Mouse (Mus musculus): ENCODE data around the gene Mad1l1. TPM values are rescaled to one million over a fixed set of nuclear protein-coding genes. Genes with fewer than 3 reads are reported as not detected.

Gene Mad1l1
- polyA plus RNA-seq, 2 experiments: 31.8 to 38.2 TPM

DNA sequence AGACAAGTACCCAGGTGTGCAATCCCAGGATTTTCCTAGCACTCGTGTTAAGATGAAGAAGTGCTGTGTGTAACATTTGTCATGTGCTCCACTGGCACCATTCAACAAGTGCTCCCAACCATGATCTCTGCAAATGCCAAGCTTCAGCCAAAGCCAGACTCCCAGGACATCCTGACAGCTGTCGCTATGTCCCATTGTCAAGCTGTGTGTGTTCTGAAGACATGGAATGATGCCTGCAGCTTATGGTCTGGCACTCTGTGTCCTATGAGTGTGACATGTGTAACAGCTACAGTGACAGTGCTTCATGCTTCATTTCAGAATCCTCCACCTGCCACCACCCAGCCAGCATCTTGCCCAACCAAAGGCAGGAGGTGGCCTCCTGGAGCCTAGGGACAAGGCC, 37.3 kb downstream of the Mad1l1 start:
- H3K27me3 ChIP-seq (ENCODE audit: control insufficient read depth, insufficient read depth, low read length): no peaks in the 10 kb centered on the region
- H3K4me3 ChIP-seq (replicated peaks; ENCODE audit: low read length): no peak overlapping the region
- H3K9ac ChIP-seq (ENCODE audit: low read depth, low read length, severe bottlenecking): no peak overlapping the region
- H3K36me3 ChIP-seq (ENCODE audit: control insufficient read depth, insufficient read depth, low read length): peaks cover 26% of the 10 kb centered on the region
- ATAC-seq (ENCODE audit: low FRiP score, low read depth) (no peak), DNase-seq (ENCODE audit: low spot score) (no peak)
- peaks cover 6% of the 10 kb centered on the region for H3K4me1 ChIP-seq (ENCODE audit: control insufficient read depth, insufficient read depth, low read length)
- H3K4me2 ChIP-seq (replicated peaks; ENCODE audit: low read depth, low read length, severe bottlenecking): no peak overlapping the region
- 94% methylated on average over 2 of the region's 2 CpGs for WGBS
- H3K9me3 ChIP-seq (ENCODE audit: control insufficient read depth, low read length): no peaks in the 10 kb centered on the region
- H3K27ac ChIP-seq (replicated peaks; ENCODE audit: low read depth, low read length): no peak overlapping the region
- TF ChIP-seq POLR2A (IDR thresholded peaks at IDR 0.05; ENCODE audit: borderline replicate concordance, extremely low read depth, insufficient read depth, insufficient read length): no peak

- no peak overlapping the region for H3K9ac ChIP-seq (ENCODE audit: low read depth, low read length, severe bottlenecking)
- no peak overlapping the region for H3K4me3 ChIP-seq (replicated peaks; ENCODE audit: low read length)
- ATAC-seq (ENCODE audit: low FRiP score, low read depth) (no peak), DNase-seq (ENCODE audit: low spot score) (no peak)
- H3K4me1 ChIP-seq (ENCODE audit: control insufficient read depth, insufficient read depth, low read length): peaks cover 6% of the 10 kb centered on the region
- H3K27me3 ChIP-seq (ENCODE audit: control insufficient read depth, insufficient read depth, low read length): no peaks in the 10 kb centered on the region
- H3K4me2 ChIP-seq (replicated peaks; ENCODE audit: low read depth, low read length, severe bottlenecking): no peak overlapping the region
- no peak overlapping the region for H3K27ac ChIP-seq (replicated peaks; ENCODE audit: low read depth, low read length)
- TF ChIP-seq POLR2A (IDR thresholded peaks at IDR 0.05; ENCODE audit: borderline replicate concordance, extremely low read depth, insufficient read depth, insufficient read length): no peak
- 94% methylated on average over 3 of the region's 3 CpGs for WGBS
- H3K9me3 ChIP-seq (ENCODE audit: control insufficient read depth, low read length): no peaks in the 10 kb centered on the region
- H3K36me3 ChIP-seq (ENCODE audit: control insufficient read depth, insufficient read depth, low read length): peaks cover 31% of the 10 kb centered on the region
Observed at GRCm38 (mm10) chr5:140282900-140283299, 38.5 kb downstream of the Mad1l1 start.

GRCm38 (mm10) chr5:140282376-140282775, 39.0 kb downstream of the Mad1l1 start:
- peak; percentile 30 for DNase-seq (ENCODE audit: low spot score)
- Histone ChIP-seq H3K27me3 (ENCODE audit: control insufficient read depth, insufficient read depth, low read length) (no peaks in the 10 kb centered on the region), H3K36me3 (ENCODE audit: control insufficient read depth, insufficient read depth, low read length) (peaks cover 33% of the 10 kb centered on the region), H3K9ac (ENCODE audit: low read depth, low read length, severe bottlenecking) (no peak overlapping the region), H3K4me3 (replicated peaks; ENCODE audit: low read length) (no peak overlapping the region), H3K27ac (replicated peaks; ENCODE audit: low read depth, low read length) (no peak overlapping the region), H3K9me3 (ENCODE audit: control insufficient read depth, low read length) (no peaks in the 10 kb centered on the region), H3K4me1 (ENCODE audit: control insufficient read depth, insufficient read depth, low read length) (peaks cover 6% of the 10 kb centered on the region), H3K4me2 (replicated peaks; ENCODE audit: low read depth, low read length, severe bottlenecking) (no peak overlapping the region)
- WGBS: 76% methylated on average over 8 of the region's 8 CpGs
- no peak for ATAC-seq (ENCODE audit: low FRiP score, low read depth)
- no peak for TF ChIP-seq POLR2A (IDR thresholded peaks at IDR 0.05; ENCODE audit: borderline replicate concordance, extremely low read depth, insufficient read depth, insufficient read length)

DNA sequence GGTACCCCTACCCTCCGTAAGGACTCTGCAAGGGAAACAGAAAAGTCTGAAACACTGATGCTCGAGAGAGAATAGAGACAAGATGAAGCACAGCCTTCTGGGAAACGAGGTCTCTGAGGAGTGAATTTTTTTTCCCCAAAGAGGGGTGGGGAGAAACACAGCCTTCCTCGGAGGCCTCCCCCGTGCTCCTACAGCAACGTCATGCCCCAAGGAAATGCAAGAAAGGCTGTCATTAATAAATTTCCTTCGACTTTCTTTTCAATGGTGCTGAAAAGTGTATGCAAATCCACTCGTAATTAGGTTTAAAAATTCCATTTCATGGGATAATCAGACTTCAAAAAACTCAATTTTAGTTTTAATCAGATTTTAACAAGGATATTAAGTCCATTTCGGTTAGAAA, 41.1 kb downstream of the Mad1l1 start:
- ATAC-seq (ENCODE audit: low FRiP score, low read depth): no peak
- H3K4me3 ChIP-seq (replicated peaks; ENCODE audit: low read length): no peak overlapping the region
- H3K9me3 ChIP-seq (ENCODE audit: control insufficient read depth, low read length): no peaks in the 10 kb centered on the region
- no peak overlapping the region for H3K9ac ChIP-seq (ENCODE audit: low read depth, low read length, severe bottlenecking)
- peaks cover 27% of the 10 kb centered on the region for H3K36me3 ChIP-seq (ENCODE audit: control insufficient read depth, insufficient read depth, low read length)
- no peak for TF ChIP-seq POLR2A (IDR thresholded peaks at IDR 0.05; ENCODE audit: borderline replicate concordance, extremely low read depth, insufficient read depth, insufficient read length)
- no peak overlapping the region for H3K4me2 ChIP-seq (replicated peaks; ENCODE audit: low read depth, low read length, severe bottlenecking)
- no peaks in the 10 kb centered on the region for H3K27me3 ChIP-seq (ENCODE audit: control insufficient read depth, insufficient read depth, low read length)
- WGBS: 69% methylated on average over 9 of the region's 9 CpGs
- peaks cover 6% of the 10 kb centered on the region for H3K4me1 ChIP-seq (ENCODE audit: control insufficient read depth, insufficient read depth, low read length)
- no peak for DNase-seq (ENCODE audit: low spot score)
- no peak overlapping the region for H3K27ac ChIP-seq (replicated peaks; ENCODE audit: low read depth, low read length)

- no peak overlapping the region for H3K4me2 ChIP-seq (replicated peaks; ENCODE audit: low read depth, low read length, severe bottlenecking)
- no peak for DNase-seq (ENCODE audit: low spot score)
- WGBS: 74% methylated on average over 6 of the region's 6 CpGs
Observed at GRCm38 (mm10) chr5:140276779-140277178, 44.6 kb downstream of the Mad1l1 start.

More at GRCm38 (mm10) chr5:140276779-140277178, 44.6 kb downstream of the Mad1l1 start:
- no peaks in the 10 kb centered on the region for H3K4me1 ChIP-seq (ENCODE audit: control insufficient read depth, insufficient read depth, low read length)
- H3K9me3 ChIP-seq (ENCODE audit: control insufficient read depth, low read length): no peaks in the 10 kb centered on the region
- no peak overlapping the region for H3K27ac ChIP-seq (replicated peaks; ENCODE audit: low read depth, low read length)
- no peak for TF ChIP-seq POLR2A (IDR thresholded peaks at IDR 0.05; ENCODE audit: borderline replicate concordance, extremely low read depth, insufficient read depth, insufficient read length)
- peaks cover 21% of the 10 kb centered on the region for H3K36me3 ChIP-seq (ENCODE audit: control insufficient read depth, insufficient read depth, low read length)
- H3K9ac ChIP-seq (ENCODE audit: low read depth, low read length, severe bottlenecking): no peak overlapping the region
- no peaks in the 10 kb centered on the region for H3K27me3 ChIP-seq (ENCODE audit: control insufficient read depth, insufficient read depth, low read length)
- no peak overlapping the region for H3K4me3 ChIP-seq (replicated peaks; ENCODE audit: low read length)
- no peak for ATAC-seq (ENCODE audit: low FRiP score, low read depth)
